Mouse (Mus musculus): ENCODE measurements around the gene Shisa5. TPM values are rescaled to one million over a fixed set of nuclear protein-coding genes. Genes with fewer than 3 reads are reported as not detected.
A peak's percentile ranks its signal among the peaks of the same experiment; 100 is the strongest.

The Shisa5 gene
- total RNA-seq, 4 experiments from 2014 or later = 126 to 177 (median 159) TPM

GRCm38 (mm10) chr9:109055271-109056030 is 17.1 kb downstream of the Shisa5 start:
- DNase-seq = no peak

- no peak for DNase-seq
Observed at GRCm38 (mm10) chr9:109056081-109056690, 17.8 kb downstream of the Shisa5 start.

- no peak for DNase-seq
Observed at GRCm38 (mm10) chr9:109056916-109057315, 18.6 kb downstream of the Shisa5 start.

- DNase-seq = no peak
Observed at GRCm38 (mm10) chr9:109057543-109057942, 19.2 kb downstream of the Shisa5 start.

GRCm38 (mm10) chr9:109058006-109058765 is 19.8 kb downstream of the Shisa5 start:
- no peak for DNase-seq

GRCm38 (mm10) chr9:109059136-109059903 is 21.0 kb downstream of the Shisa5 start, which contains the start of gene Trex1:
Gene Trex1, minus strand, starts transcription at chr9:109059734.
- peak; percentile 90 for DNase-seq

GRCm38 (mm10) chr9:109060184-109060897 is 22.0 kb downstream of the Shisa5 start:
- no peak for DNase-seq

- no peak for DNase-seq
Observed at GRCm38 (mm10) chr9:109060898-109061295, 22.5 kb downstream of the Shisa5 start.

GRCm38 (mm10) chr9:109068095-109068735 is 29.9 kb downstream of the Shisa5 start:
- DNase-seq = no peak

GRCm38 (mm10) chr9:109073661-109074573 is 35.6 kb downstream of the Shisa5 start, which contains the start of gene Atrip:
Gene Atrip, minus strand, starts transcription at chr9:109074124.
- DNase-seq = peak; percentile 91

- DNase-seq = no peak
Observed at GRCm38 (mm10) chr9:109080516-109080915, 42.2 kb downstream of the Shisa5 start.

GRCm38 (mm10) chr9:109081749-109082123 is 43.4 kb downstream of the Shisa5 start:
- DNase-seq = no peak

GRCm38 (mm10) chr9:109082124-109082800 is 43.9 kb downstream of the Shisa5 start, which contains the start of the genes Ccdc51 and Tma7:
Gene Ccdc51, plus strand, starts transcription at chr9:109082493.
Gene Tma7, minus strand, starts transcription at chr9:109082587.
- DNase-seq = peak; percentile 89

- no peak for DNase-seq
Observed at GRCm38 (mm10) chr9:109084922-109085321, 46.6 kb downstream of the Shisa5 start.

GRCm38 (mm10) chr9:109087987-109088386 is 49.6 kb downstream of the Shisa5 start:
- no peak for DNase-seq

GRCm38 (mm10) chr9:109090446-109090845 is 52.1 kb downstream of the Shisa5 start:
- DNase-seq = no peak

GRCm38 (mm10) chr9:109091802-109092201 is 53.4 kb downstream of the Shisa5 start:
- DNase-seq = no peak

- DNase-seq = no peak
Observed at GRCm38 (mm10) chr9:109092799-109093198, 54.4 kb downstream of the Shisa5 start.

Measured in adrenal gland, adult 8-10 months (tissue).